Mouse (Mus musculus) cortical plate, adult 2 months (tissue): ENCODE data around the gene Ubxn10.

Experiments
- CTCF ChIP-seq: fragments of 200-500 bp; IDR thresholded peaks from 2 replicates; pipeline ENCODE4 v1.5.1; 2011; ENCODE audit warnings: mild to moderate bottlenecking, control low read depth, low read length; ENCODE audit not compliant: insufficient read depth; ENCODE audit errors: extremely low read depth
- POLR2A ChIP-seq: fragments of 200-500 bp; IDR thresholded peaks from 2 replicates; pipeline ENCODE4 v1.6.1; 2011; ENCODE audit warnings: mild to moderate bottlenecking, low read length, control low read depth; ENCODE audit not compliant: insufficient read depth; ENCODE audit errors: extremely low read depth

- TF ChIP-seq POLR2A (no peak), CTCF (no peak)
Measured at GRCm38 (mm10) chr4:138716697-138717096, 20.3 kb downstream of the Ubxn10 start.
